Mouse (Mus musculus): Measurements from ENCODE around the gene Pcgf1.

Pcgf1 gene

GRCm38 (mm10) chr6:83077630-83078323 lies at the start of gene Pcgf1:
Gene Pcgf1 (plus strand): TSS chr6:83077869.
- peak; percentile 72 for DNase-seq (ENCODE audit: low spot score)

- no peak for DNase-seq (ENCODE audit: low spot score)
Measured at GRCm38 (mm10) chr6:83029777-83030176, 47.9 kb upstream of the Pcgf1 start.

GRCm38 (mm10) chr6:83031111-83031510 lies 46.6 kb upstream of the Pcgf1 start:
- no peak for DNase-seq (ENCODE audit: low spot score)

GRCm38 (mm10) chr6:83031921-83032590 lies 45.6 kb upstream of the Pcgf1 start:
- DNase-seq (ENCODE audit: low spot score): no peak

GRCm38 (mm10) chr6:83032769-83033191 lies 44.9 kb upstream of the Pcgf1 start:
- DNase-seq (ENCODE audit: low spot score): peak; percentile 80

- peak; percentile 85 for DNase-seq (ENCODE audit: low spot score)
Measured at GRCm38 (mm10) chr6:83033249-83034185, 44.2 kb upstream of the Pcgf1 start, which contains the start of the genes Dok1 and Loxl3. Gene Dok1 (minus strand): TSS chr6:83033471. Gene Loxl3 (plus strand): TSS chr6:83034173.

GRCm38 (mm10) chr6:83034463-83035055 lies 43.1 kb upstream of the Pcgf1 start:
- no peak for DNase-seq (ENCODE audit: low spot score)

- no peak for DNase-seq (ENCODE audit: low spot score)
Measured at GRCm38 (mm10) chr6:83037188-83037587, 40.5 kb upstream of the Pcgf1 start.

GRCm38 (mm10) chr6:83038496-83039012 lies 39.1 kb upstream of the Pcgf1 start:
- peak; percentile 93 for DNase-seq (ENCODE audit: low spot score)

- no peak for DNase-seq (ENCODE audit: low spot score)
Measured at GRCm38 (mm10) chr6:83040601-83041000, 37.1 kb upstream of the Pcgf1 start.

- DNase-seq (ENCODE audit: low spot score): no peak
Measured at GRCm38 (mm10) chr6:83043561-83043960, 34.1 kb upstream of the Pcgf1 start.

- no peak for DNase-seq (ENCODE audit: low spot score)
Measured at GRCm38 (mm10) chr6:83043993-83044392, 33.7 kb upstream of the Pcgf1 start.

- no peak for DNase-seq (ENCODE audit: low spot score)
Measured at GRCm38 (mm10) chr6:83044742-83045141, 32.9 kb upstream of the Pcgf1 start.

GRCm38 (mm10) chr6:83049367-83049766 lies 28.3 kb upstream of the Pcgf1 start:
- DNase-seq (ENCODE audit: low spot score): no peak

GRCm38 (mm10) chr6:83053136-83053960 lies 24.3 kb upstream of the Pcgf1 start:
- peak; percentile 67 for DNase-seq (ENCODE audit: low spot score)

GRCm38 (mm10) chr6:83054074-83054851 lies 23.4 kb upstream of the Pcgf1 start, which contains the start of gene Aup1:
Gene Aup1 (plus strand): TSS chr6:83054521.
- DNase-seq (ENCODE audit: low spot score): peak; percentile 99

GRCm38 (mm10) chr6:83054871-83055431 lies 22.7 kb upstream of the Pcgf1 start, which contains the start of gene Htra2:
Gene Htra2 (minus strand): TSS chr6:83055273.
- DNase-seq (ENCODE audit: low spot score): peak; percentile 43

GRCm38 (mm10) chr6:83057790-83058189 lies 19.9 kb upstream of the Pcgf1 start, which contains the start of gene Dqx1:
Gene Dqx1 (plus strand): TSS chr6:83057844.
- DNase-seq (ENCODE audit: low spot score): no peak

GRCm38 (mm10) chr6:83058725-83059124 lies 18.9 kb upstream of the Pcgf1 start:
- DNase-seq (ENCODE audit: low spot score): no peak
